Mouse (Mus musculus) heart, embryonic 13.5 days (tissue): Measurements from ENCODE around the gene Mrps18a. TPM values are rescaled to one million over a fixed set of nuclear protein-coding genes. Genes with fewer than 3 reads are reported as not detected.

Source experiments
- ATAC-seq: fragments of 200-750 bp; cut with Nextera tagmentation; 2 replicates; pipeline ENCODE4 v1.8.0; 2017; ENCODE audit warnings: moderate TSS enrichment; ENCODE audit not compliant: insufficient number of reproducible peaks, low FRiP score, low TSS enrichment; ENCODE audit errors: extremely low read depth
- H3K27ac ChIP-seq: fragments of 300-500 bp; sonication (generic); replicated peaks from 2 replicates; pipeline ENCODE4 v1.5.1; 2015; ENCODE audit warnings: moderate library complexity, mild to moderate bottlenecking, inconsistent platforms
- H3K27me3 ChIP-seq: fragments of 300-500 bp; sonication (generic); replicated peaks from 2 replicates; pipeline ENCODE4 v1.6.1; 2015; ENCODE audit warnings: mild to moderate bottlenecking, inconsistent platforms
- H3K36me3 ChIP-seq: fragments of 300-500 bp; sonication (generic); 2 replicates; pipeline ENCODE4 v1.6.1; 2015; ENCODE audit warnings: mild to moderate bottlenecking, inconsistent platforms
- H3K4me1 ChIP-seq: fragments of 300-500 bp; sonication (generic); 2 replicates; pipeline ENCODE4 v1.6.1; 2015; ENCODE audit warnings: inconsistent platforms
- H3K4me2 ChIP-seq: fragments of 300-500 bp; sonication (generic); 2 replicates; pipeline ENCODE4 v1.6.1; 2015; ENCODE audit warnings: inconsistent platforms, mild to moderate bottlenecking, moderate library complexity
- H3K4me3 ChIP-seq: fragments of 300-500 bp; sonication (generic); 2 replicates; pipeline ENCODE4 v1.5.1; 2015; ENCODE audit warnings: moderate library complexity, mild to moderate bottlenecking, inconsistent platforms
- H3K9ac ChIP-seq: fragments of 300-500 bp; sonication (generic); 2 replicates; pipeline ENCODE4 v1.6.1; 2015; ENCODE audit warnings: inconsistent platforms, mild to moderate bottlenecking, moderate library complexity
- H3K9me3 ChIP-seq: fragments of 300-500 bp; sonication (generic); 2 replicates; pipeline ENCODE4 v1.6.1; 2016; ENCODE audit warnings: inconsistent platforms
- WGBS: fragments of 180-500 bp; shearing (Covaris S2); methylation state at CpG from one replicate; pipeline ENCODE4 v1.1.7; 2015; ENCODE audit warnings: mixed read lengths; 5-methylcytosine and 5-hydroxymethylcytosine counted together
- polyA plus RNA-seq: library from polyadenylated mRNA; unstranded; fragments of >200 nt; fragmentation: Nextera tagmentation; extraction: Ambion mirVana; gene quantifications from 2 replicates; pipeline ENCODE4 v1.2.1, GENCODE M21; 2015

Mrps18a gene
- polyA plus RNA-seq, 1 experiment from 2014 or later = 123 TPM

- H3K27me3 ChIP-seq = no peaks in the 10 kb centered on the region
- 2% methylated on average over 33 of the region's 33 CpGs for WGBS
- peak within 1 kb of the TSS; percentile 90 for H3K4me2 ChIP-seq
- peak; percentile 86 for ATAC-seq
- peaks cover 29% of the 10 kb centered on the region for H3K36me3 ChIP-seq
- H3K9ac ChIP-seq = peak within 1 kb of the TSS; percentile 88
- H3K27ac ChIP-seq = peak within 1 kb of the TSS; percentile 76
- H3K9me3 ChIP-seq = no peaks in the 10 kb centered on the region
- peaks cover 17% of the 10 kb centered on the region for H3K4me1 ChIP-seq
- H3K4me3 ChIP-seq = peak within 1 kb of the TSS; percentile 63
Measured at GRCm38 (mm10) chr17:46152847-46153782, 42.3 kb downstream of the Mrps18a start, which contains the start of gene Mad2l1bp. TSS of gene Mad2l1bp (minus strand) at chr17:46153553.

GRCm38 (mm10) chr17:46154336-46154735 is 43.5 kb downstream of the Mrps18a start:
- no peak for ATAC-seq
- Histone ChIP-seq H3K9me3 (no peaks in the 10 kb centered on the region), H3K27ac (no peak overlapping the region)

GRCm38 (mm10) chr17:46156680-46157079 is 45.9 kb downstream of the Mrps18a start:
- no peaks in the 10 kb centered on the region for H3K27me3 ChIP-seq
- H3K4me2 ChIP-seq = no peak overlapping the region
- H3K36me3 ChIP-seq = peaks cover 4% of the 10 kb centered on the region
- no peaks in the 10 kb centered on the region for H3K9me3 ChIP-seq
- no peak overlapping the region for H3K4me3 ChIP-seq
- 74% methylated on average over 5 of the region's 5 CpGs for WGBS
- peaks cover 23% of the 10 kb centered on the region for H3K4me1 ChIP-seq
- no peak overlapping the region for H3K9ac ChIP-seq
- H3K27ac ChIP-seq = no peak overlapping the region; the same call in 1 of the 2 replicates
- no peak for ATAC-seq

More at GRCm38 (mm10) chr17:46154336-46154735, 43.5 kb downstream of the Mrps18a start:
- Histone ChIP-seq H3K4me1 (peaks cover 21% of the 10 kb centered on the region), H3K9ac (no peak overlapping the region), H3K27me3 (no peaks in the 10 kb centered on the region), H3K4me2 (no peak overlapping the region), H3K4me3 (no peak overlapping the region), H3K36me3 (peaks cover 16% of the 10 kb centered on the region)
- 86% methylated on average over 3 of the region's 3 CpGs for WGBS

GRCm38 (mm10) chr17:46157131-46157530 is 46.3 kb downstream of the Mrps18a start:
- H3K9ac ChIP-seq = no peak overlapping the region
- peaks cover 23% of the 10 kb centered on the region for H3K4me1 ChIP-seq
- no peak overlapping the region for H3K4me3 ChIP-seq
- H3K4me2 ChIP-seq = no peak overlapping the region
- no peak for ATAC-seq
- H3K36me3 ChIP-seq = no peaks in the 10 kb centered on the region
- no peaks in the 10 kb centered on the region for H3K27me3 ChIP-seq
- WGBS = 90% methylated on average over 8 of the region's 8 CpGs
- no peaks in the 10 kb centered on the region for H3K9me3 ChIP-seq
- no peak overlapping the region; the same call in 1 of the 2 replicates for H3K27ac ChIP-seq

GRCm38 (mm10) chr17:46159236-46159635 is 48.5 kb downstream of the Mrps18a start:
- Histone ChIP-seq H3K27me3 (no peaks in the 10 kb centered on the region), H3K9me3 (no peaks in the 10 kb centered on the region), H3K4me1 (peaks cover 30% of the 10 kb centered on the region), H3K4me3 (peak overlapping the region; percentile 92), H3K9ac (peak overlapping the region; percentile 83), H3K36me3 (peaks cover 15% of the 10 kb centered on the region), H3K4me2 (peak overlapping the region; percentile 93), H3K27ac (peak overlapping the region; percentile 99)
- no peak for ATAC-seq
- WGBS = 34% methylated on average over 2 of the region's 2 CpGs

DNA sequence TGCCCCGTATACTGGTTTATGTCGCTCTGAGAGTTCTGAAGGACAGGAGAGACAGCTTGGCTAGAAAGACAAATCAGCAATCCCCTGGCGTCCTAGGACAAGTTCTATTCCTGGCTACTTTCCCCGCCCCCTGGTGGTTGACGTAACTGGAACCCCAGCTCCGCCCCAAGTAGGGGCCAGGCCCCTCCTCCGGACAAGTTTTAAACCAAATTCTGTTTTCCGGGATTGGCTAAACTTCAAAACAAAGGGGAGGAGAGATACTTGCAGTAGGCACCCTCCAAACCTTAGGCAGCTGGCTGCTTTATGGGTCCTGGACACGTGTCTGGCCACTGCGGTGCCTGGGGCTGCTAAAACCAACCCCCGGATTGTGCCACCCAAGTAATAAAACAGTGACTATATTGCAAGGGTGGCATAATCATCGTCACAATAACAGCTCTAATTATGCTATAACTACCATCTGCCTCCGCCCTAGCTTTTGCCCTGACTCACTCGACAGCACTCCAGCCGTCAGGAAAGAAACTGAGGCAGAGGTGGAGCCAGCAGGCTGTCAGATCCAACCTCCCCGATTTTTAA is 49.4 kb downstream of the Mrps18a start:
- H3K27ac ChIP-seq = peak overlapping the region; percentile 99
- peaks cover 30% of the 10 kb centered on the region for H3K4me1 ChIP-seq
- no peaks in the 10 kb centered on the region for H3K27me3 ChIP-seq
- no peaks in the 10 kb centered on the region for H3K9me3 ChIP-seq
- WGBS = under 1% methylated on average over 16 of the region's 16 CpGs
- H3K9ac ChIP-seq = peak overlapping the region; percentile 83
- peaks cover 25% of the 10 kb centered on the region for H3K36me3 ChIP-seq
- peak overlapping the region; percentile 93 for H3K4me2 ChIP-seq
- H3K4me3 ChIP-seq = peak overlapping the region; percentile 92
- peak; percentile 59 for ATAC-seq

DNA sequence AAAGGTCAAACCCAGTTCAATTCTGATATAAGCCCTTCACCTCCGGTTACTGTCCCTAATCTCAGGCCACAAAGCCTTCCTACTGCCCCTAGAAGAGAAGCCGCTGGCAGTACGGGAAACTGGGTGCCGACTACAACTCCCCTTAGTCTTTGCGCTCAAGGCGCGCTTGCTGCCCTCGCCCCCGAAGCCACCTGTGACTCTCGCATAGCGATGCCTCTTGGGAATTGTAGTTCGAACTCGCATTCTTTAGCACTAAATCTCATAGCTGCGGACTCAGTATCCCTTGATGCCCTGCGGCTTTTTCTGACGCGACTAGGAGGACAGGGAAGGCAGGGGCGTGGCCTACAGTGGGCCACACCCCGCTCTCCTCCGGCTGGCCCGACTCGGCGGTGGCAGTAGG is 49.9 kb downstream of the Mrps18a start, which contains the start of gene Gtpbp2:
TSS of gene Gtpbp2 (plus strand) at position 347 of the 400 bp plus-strand sequence.
- Histone ChIP-seq H3K36me3 (peaks cover 30% of the 10 kb centered on the region), H3K27me3 (no peaks in the 10 kb centered on the region), H3K9ac (peak within 1 kb of the TSS; percentile 95), H3K4me3 (peak within 1 kb of the TSS; percentile 92), H3K9me3 (no peaks in the 10 kb centered on the region), H3K4me1 (peaks cover 30% of the 10 kb centered on the region), H3K27ac (peak within 1 kb of the TSS; percentile 99), H3K4me2 (peak within 1 kb of the TSS; percentile 93)
- peak; percentile 89 for ATAC-seq
- under 1% methylated on average over 23 of the region's 23 CpGs for WGBS

DNA sequence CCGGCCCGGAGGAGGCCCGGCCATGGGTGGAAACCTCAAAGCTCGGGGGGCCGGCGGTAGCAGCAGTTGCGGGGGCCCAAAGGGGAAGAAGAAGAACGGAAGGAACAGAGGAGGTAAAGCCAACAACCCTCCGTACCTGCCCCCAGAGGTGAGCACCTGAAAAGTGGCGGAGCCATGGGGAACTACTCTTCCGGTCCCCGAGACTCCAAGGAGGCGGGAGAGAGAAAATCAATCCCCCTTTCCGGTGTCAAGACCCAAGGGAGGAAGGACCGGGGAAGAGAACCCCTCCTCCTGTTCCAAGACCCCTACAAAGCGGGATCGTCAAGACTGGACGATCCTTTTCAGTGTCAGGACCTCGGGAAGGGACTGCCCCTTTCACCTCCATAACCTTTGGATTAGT is 50.4 kb downstream of the Mrps18a start:
- WGBS = 2% methylated on average over 19 of the region's 19 CpGs
- peaks cover 35% of the 10 kb centered on the region for H3K36me3 ChIP-seq
- ATAC-seq = 0 out of 2 replicates have a peak, but pooled peaks have one; percentile 1

GRCm38 (mm10) chr17:46161710-46162109 is 50.9 kb downstream of the Mrps18a start:
- Histone ChIP-seq H3K4me2 (peak overlapping the region; percentile 93), H3K9ac (peak overlapping the region; percentile 95), H3K27me3 (no peaks in the 10 kb centered on the region), H3K36me3 (peaks cover 40% of the 10 kb centered on the region), H3K4me1 (peaks cover 36% of the 10 kb centered on the region), H3K9me3 (no peaks in the 10 kb centered on the region), H3K4me3 (peak overlapping the region; percentile 92), H3K27ac (peak overlapping the region; percentile 89)
- 49% methylated on average over 9 of the region's 9 CpGs for WGBS
- no peak for ATAC-seq

More for the DNA sequence above, 50.4 kb downstream of the Mrps18a start:
- Histone ChIP-seq H3K4me2 (peak overlapping the region; percentile 93), H3K9me3 (no peaks in the 10 kb centered on the region), H3K4me3 (peak overlapping the region; percentile 92), H3K4me1 (peaks cover 31% of the 10 kb centered on the region), H3K9ac (peak overlapping the region; percentile 95), H3K27me3 (no peaks in the 10 kb centered on the region), H3K27ac (peak overlapping the region; percentile 89)

GRCm38 (mm10) chr17:46162551-46162950 is 51.8 kb downstream of the Mrps18a start:
- Histone ChIP-seq H3K9ac (peak overlapping the region; percentile 25), H3K4me3 (peak overlapping the region; percentile 92), H3K27me3 (no peaks in the 10 kb centered on the region), H3K27ac (peak overlapping the region; percentile 48; the same call in 1 of the 2 replicates), H3K4me2 (peak overlapping the region; percentile 93), H3K36me3 (peaks cover 48% of the 10 kb centered on the region), H3K4me1 (peaks cover 41% of the 10 kb centered on the region), H3K9me3 (no peaks in the 10 kb centered on the region)
- no peak for ATAC-seq
- WGBS = 79% methylated on average over 7 of the region's 7 CpGs

GRCm38 (mm10) chr17:46162951-46163421 is 52.2 kb downstream of the Mrps18a start:
- Histone ChIP-seq H3K36me3 (peaks cover 53% of the 10 kb centered on the region), H3K4me3 (peak overlapping the region; percentile 92), H3K9me3 (no peaks in the 10 kb centered on the region), H3K9ac (peak overlapping the region; percentile 25), H3K27ac (peak overlapping the region; percentile 48; the same call in 1 of the 2 replicates), H3K4me1 (peaks cover 45% of the 10 kb centered on the region), H3K27me3 (no peaks in the 10 kb centered on the region), H3K4me2 (peak overlapping the region; percentile 93)
- no peak for ATAC-seq
- 64% methylated on average over 9 of the region's 9 CpGs for whole genome bisulfite sequencing
